Mouse (Mus musculus) CD4-positive, CD25-positive, alpha-beta regulatory T cell (primary cell): ENCODE data around the gene Btbd35f23. TPM values are rescaled to one million over a fixed set of nuclear protein-coding genes. Genes with fewer than 3 reads are reported as not detected.

ENCODE experiments used
- polyA plus RNA-seq: library from polyadenylated mRNA; unstranded; fragments of 100-300 nt; shearing (Covaris generic); gene quantifications from one replicate; pipeline ENCODE4 v1.2.1, GENCODE M21; 2017

Btbd35f23 gene
- not detected for polyA plus RNA-seq

DNA sequence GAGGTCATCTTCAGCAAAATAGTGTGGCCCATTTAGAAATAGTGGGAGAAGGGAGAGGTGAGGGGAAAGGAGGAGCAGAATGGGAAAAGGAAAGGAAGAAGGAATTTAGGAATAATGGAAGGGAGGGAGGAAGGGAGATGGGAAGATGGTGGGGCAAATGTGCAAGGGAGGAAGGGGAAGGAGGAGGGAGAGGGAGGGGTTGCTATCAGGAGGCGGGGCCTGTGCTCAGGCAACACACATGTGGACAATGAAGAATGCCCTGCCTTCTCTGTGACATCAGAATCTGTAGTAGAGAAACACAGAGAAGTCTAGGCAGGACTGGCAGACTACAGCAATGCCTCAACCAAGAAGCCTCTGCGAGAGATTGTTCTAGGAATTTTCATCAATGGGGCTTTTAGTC is at the start of gene Btbd35f23:
Gene Btbd35f23, plus strand, starts transcription at position 301 of the 400 bp plus-strand sequence.

Other genes with a start within 250 kb of the Btbd35f23 start
- gene Btbd35f24, start 119.0 kb downstream of the Btbd35f23 start, polyA plus RNA-seq, result not detected